Mouse (Mus musculus) heart, adult 2 months (tissue): ENCODE results near the gene Polr2c. TPM values are rescaled to one million over a fixed set of nuclear protein-coding genes. Genes with fewer than 3 reads are reported as not detected.

Experiments used
- DNase-seq, 2 experiments: peaks; one replicate each; pipeline ENCODE4 v3.0.0; 2021
- H3K27ac ChIP-seq: fragments of 200-600 bp; 2 replicates; pipeline ENCODE4 v1.8.1; 2022
- H3K27me3 ChIP-seq: fragments of 200-500 bp; 2 replicates; pipeline ENCODE4 v1.6.1; 2012; ENCODE audit warnings: mild to moderate bottlenecking, low read length, inconsistent platforms, mixed read lengths; ENCODE audit not compliant: control insufficient read depth, insufficient read depth
- H3K36me3 ChIP-seq: fragments of 200-500 bp; 2 replicates; pipeline ENCODE4 v1.6.1; 2012; ENCODE audit warnings: low read length, inconsistent platforms; ENCODE audit not compliant: control insufficient read depth, insufficient read depth
- H3K4me1 ChIP-seq: fragments of 200-500 bp; 2 replicates; pipeline ENCODE4 v1.6.1; 2011; ENCODE audit warnings: low read length; ENCODE audit not compliant: control insufficient read depth, insufficient read depth
- H3K4me3 ChIP-seq: fragments of 200-600 bp; 2 replicates; pipeline ENCODE4 v1.8.1; 2022
- H3K79me2 ChIP-seq: fragments of 200-500 bp; replicated peaks from 2 replicates; pipeline ENCODE4 v1.6.1; 2012; ENCODE audit warnings: mild to moderate bottlenecking, inconsistent platforms, low read length, moderate library complexity, mixed read lengths; ENCODE audit not compliant: control insufficient read depth, insufficient read depth
- H3K9ac ChIP-seq: fragments of 200-500 bp; 2 replicates; pipeline ENCODE4 v1.6.1; 2012; ENCODE audit warnings: low read depth, mild to moderate bottlenecking, control low read depth, inconsistent platforms, low read length, mixed read lengths
- CTCF ChIP-seq: fragments of 200-600 bp; IDR thresholded peaks from 2 replicates; pipeline ENCODE4 v1.8.1; 2022; ENCODE audit warnings: antibody characterized with exemption, mild to moderate bottlenecking, moderate library complexity
- EP300 ChIP-seq: fragments of 200-500 bp; IDR thresholded peaks from 2 replicates; pipeline ENCODE4 v1.6.1; 2011; ENCODE audit warnings: low read depth, low read length, control low read depth; ENCODE audit not compliant: insufficient read depth
- POLR2A ChIP-seq: fragments of 200-500 bp; IDR thresholded peaks from 2 replicates; pipeline ENCODE4 v1.6.1; 2011; ENCODE audit warnings: mild to moderate bottlenecking, low read depth, low read length, control low read depth; ENCODE audit not compliant: insufficient read depth
- WGBS: fragments of 180-500 bp; shearing (Covaris S2); methylation state at CpG from one replicate; pipeline ENCODE4 v1.1.7; 2018; 5-methylcytosine and 5-hydroxymethylcytosine counted together
- intact Hi-C: fragments of 180-260 bp; cut with DNase I; formaldehyde crosslinking; loops from one replicate; pipeline ENCODE4 v1.15.1; 2025
- polyA plus RNA-seq: library from polyadenylated mRNA; depleted of rRNA; stranded (reverse); fragments of >200 nt; gene quantifications from 2 replicates; pipeline ENCODE4 v1.2.3, GENCODE M21; 2012
- total RNA-seq, 2 experiments: library from RNA; stranded (reverse); gene quantifications; 2 replicates each; pipeline ENCODE4 v1.2.3; 2021

Gene Polr2c
- total and polyA plus RNA-seq, 3 experiments = 55.9 to 142 (median 69.5) TPM

DNA sequence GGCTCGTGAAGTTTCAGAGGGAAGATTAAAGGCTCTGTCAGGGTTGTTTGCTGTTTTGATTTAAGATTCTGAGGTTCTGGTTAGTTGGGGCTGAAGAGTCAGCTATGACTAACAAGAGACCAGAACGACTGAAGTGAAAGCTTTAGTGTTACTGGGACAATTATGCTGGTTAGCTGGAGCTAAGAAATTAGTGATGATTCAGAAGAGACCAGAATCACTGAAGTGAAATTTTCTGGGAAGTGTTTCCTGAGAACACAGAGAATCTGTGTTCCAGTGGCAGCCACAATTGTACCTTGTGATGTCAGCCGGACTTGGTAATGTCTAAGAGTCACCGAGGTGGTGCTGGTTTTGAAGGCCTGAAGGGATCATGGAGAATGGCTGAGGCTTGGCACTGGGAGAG, 23.5 kb downstream of the Polr2c start:
- peaks cover 4% of the 10 kb centered on the region for H3K4me1 ChIP-seq
- 75% methylated on average over 4 of the region's 4 CpGs for WGBS
- intact Hi-C loops = no loop called here
- H3K36me3 ChIP-seq = no peaks in the 10 kb centered on the region
- no peak for TF ChIP-seq CTCF
- no peak for TF ChIP-seq POLR2A
- no peak for TF ChIP-seq EP300
- no peaks in the 10 kb centered on the region for H3K79me2 ChIP-seq
- H3K27ac ChIP-seq = no peak overlapping the region
- H3K27me3 ChIP-seq = no peaks in the 10 kb centered on the region
- H3K4me3 ChIP-seq = no peak overlapping the region
- no peak overlapping the region for H3K9ac ChIP-seq
- no peak for DNase-seq

DNA sequence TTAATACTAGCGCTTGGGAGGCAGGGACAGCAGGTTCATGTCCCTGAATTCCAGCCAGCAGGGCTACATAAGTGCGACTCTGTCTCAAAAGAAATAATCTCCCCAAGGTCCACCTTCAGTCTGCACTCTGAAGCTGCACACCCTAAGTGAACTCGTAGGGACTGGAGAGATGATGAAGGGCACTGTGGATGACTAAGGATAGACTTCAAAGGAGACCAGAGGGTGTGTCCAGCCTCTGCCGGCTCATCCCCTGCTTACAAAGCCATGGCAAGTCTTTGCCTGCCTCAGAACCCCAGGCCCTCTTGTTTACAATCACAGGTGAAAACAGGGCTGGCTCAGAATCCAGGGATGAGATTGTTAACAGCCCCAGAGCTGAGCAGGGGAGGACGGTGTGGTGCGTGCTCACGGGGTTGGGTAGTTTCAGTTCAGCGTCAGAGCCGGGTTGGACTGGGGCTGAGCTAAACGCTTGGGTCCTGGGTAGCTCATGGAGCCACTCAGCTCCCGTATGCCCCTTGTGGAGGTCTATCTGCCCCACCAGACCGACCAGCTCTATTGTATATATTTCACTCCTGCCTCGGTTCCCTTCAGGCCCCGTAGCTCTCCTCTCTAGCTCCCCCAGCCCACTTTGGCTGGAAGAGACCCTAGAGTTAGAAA, 31.3 kb downstream of the Polr2c start:
- intact Hi-C loops = no loop called here
- no peak for TF ChIP-seq EP300
- no peak for DNase-seq
- no peak overlapping the region for H3K9ac ChIP-seq
- H3K27ac ChIP-seq = no peak overlapping the region
- H3K27me3 ChIP-seq = no peaks in the 10 kb centered on the region
- H3K4me1 ChIP-seq = no peaks in the 10 kb centered on the region
- no peaks in the 10 kb centered on the region for H3K36me3 ChIP-seq
- H3K4me3 ChIP-seq = no peak overlapping the region
- no peaks in the 10 kb centered on the region for H3K79me2 ChIP-seq
- 48% methylated on average over 14 of the region's 14 CpGs for WGBS

DNA sequence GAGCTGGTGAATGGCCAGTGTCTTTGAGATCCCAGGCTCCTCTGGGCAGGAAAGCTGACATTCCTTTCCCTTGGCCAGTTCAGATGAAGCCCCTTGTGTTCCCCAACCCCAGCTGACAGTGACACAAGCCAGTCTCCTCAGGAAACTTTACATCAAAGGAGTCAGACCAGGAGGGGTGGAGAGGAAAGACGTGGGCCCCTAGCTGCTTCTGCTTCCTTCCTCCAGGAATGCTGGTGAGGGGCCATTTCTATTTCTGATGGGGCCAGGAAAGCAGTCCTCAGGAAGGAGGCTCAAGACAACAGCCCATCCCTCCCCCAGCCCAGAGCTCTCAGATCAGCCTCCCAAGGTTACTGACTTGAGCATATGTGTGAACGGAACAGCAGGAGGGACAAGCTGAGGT, 35.7 kb downstream of the Polr2c start:
- intact Hi-C loops = no loop called here
- no peaks in the 10 kb centered on the region for H3K4me1 ChIP-seq
- no peak overlapping the region for H3K9ac ChIP-seq
- DNase-seq = no peak
- H3K27me3 ChIP-seq = no peaks in the 10 kb centered on the region
- 27% methylated on average over 2 of the region's 2 CpGs for WGBS
- no peak overlapping the region for H3K27ac ChIP-seq
- H3K79me2 ChIP-seq = no peaks in the 10 kb centered on the region
- no peak for TF ChIP-seq EP300
- no peak for TF ChIP-seq POLR2A
- no peak for TF ChIP-seq CTCF
- no peak overlapping the region for H3K4me3 ChIP-seq
- no peaks in the 10 kb centered on the region for H3K36me3 ChIP-seq

DNA sequence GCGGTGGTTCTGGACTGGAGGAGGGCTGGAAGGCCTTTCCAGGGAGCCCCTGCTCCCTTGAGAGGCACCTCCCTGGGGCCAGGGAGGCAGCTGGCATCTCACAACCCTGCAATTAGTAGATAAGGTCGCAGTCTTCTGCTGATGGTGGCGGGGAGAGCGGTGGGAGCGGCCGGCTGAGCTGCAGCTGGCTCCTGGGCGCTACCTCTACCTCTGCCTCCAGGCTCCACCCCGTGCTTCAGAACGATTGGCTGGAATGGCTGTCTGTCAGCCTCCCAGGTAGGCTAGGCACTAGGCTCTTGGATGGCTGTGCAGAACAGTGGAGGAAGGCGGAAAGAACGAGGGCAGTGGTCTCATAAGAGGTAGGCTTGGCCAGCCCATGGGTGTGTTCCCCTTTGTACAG, 42.0 kb downstream of the Polr2c start:
- H3K79me2 ChIP-seq = no peaks in the 10 kb centered on the region
- H3K27ac ChIP-seq = no peak overlapping the region
- TF ChIP-seq CTCF (no peak), EP300 (no peak), POLR2A (no peak)
- H3K4me3 ChIP-seq = no peak overlapping the region
- H3K27me3 ChIP-seq = no peaks in the 10 kb centered on the region
- WGBS = 51% methylated on average over 11 of the region's 11 CpGs
- no peaks in the 10 kb centered on the region; the same call in 1 of the 2 replicates for H3K36me3 ChIP-seq
- H3K9ac ChIP-seq = no peak overlapping the region
- H3K4me1 ChIP-seq = peaks cover 12% of the 10 kb centered on the region
- DNase-seq = no peak
- intact Hi-C loops = no loop called here

DNA sequence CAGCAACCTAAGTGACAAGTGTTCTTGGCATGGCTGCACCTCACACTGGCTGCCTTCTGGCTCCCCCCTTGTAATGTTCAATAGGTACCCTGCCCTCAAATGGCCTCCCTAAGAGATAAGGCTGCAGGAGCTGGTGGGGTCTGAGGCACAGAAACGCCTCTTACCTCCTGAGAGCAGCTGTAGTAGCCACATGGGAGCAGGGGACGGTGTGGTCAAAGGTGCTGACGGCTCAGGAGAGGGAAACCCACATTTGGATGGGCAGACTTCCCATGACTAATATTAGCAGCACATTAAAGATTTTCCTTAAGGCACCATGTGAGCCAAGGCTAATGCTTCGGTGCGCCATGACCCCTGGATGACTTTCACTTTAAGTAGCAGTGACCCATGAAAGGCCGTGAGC, 43.4 kb downstream of the Polr2c start:
- DNase-seq = peak; percentile 42 to 43
- TF ChIP-seq EP300 (no peak), POLR2A (no peak), CTCF (no peak)
- Histone ChIP-seq H3K4me1 (peaks cover 21% of the 10 kb centered on the region), H3K27ac (peak overlapping the region; percentile 73), H3K27me3 (no peaks in the 10 kb centered on the region), H3K79me2 (no peaks in the 10 kb centered on the region), H3K9ac (no peak overlapping the region), H3K36me3 (peaks cover 2% of the 10 kb centered on the region), H3K4me3 (no peak overlapping the region)
- intact Hi-C loops = no loop called here
- 7% methylated on average over 6 of the region's 6 CpGs for WGBS

DNA sequence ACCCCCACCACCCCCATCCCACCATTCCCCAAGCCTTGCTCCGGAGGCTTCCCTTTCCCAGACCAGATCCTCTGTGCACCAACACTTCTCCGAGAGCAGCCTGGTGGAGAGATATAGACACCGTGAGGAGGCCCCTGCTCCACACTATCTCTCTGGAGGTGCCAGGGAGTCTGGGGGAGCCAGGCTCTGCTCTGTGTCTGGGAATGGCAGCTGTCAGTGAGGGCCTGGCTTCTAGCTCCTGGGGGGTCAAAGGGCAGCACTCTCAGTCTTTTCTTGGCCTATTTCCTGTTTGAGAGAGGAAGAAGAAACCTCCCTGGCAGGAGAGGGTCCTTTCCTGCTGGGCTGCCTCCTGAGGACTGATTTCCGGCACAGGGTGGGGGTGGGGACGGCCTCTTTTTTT, 43.8 kb downstream of the Polr2c start:
- 0 out of 2 replicates have a peak, but pooled peaks have one; percentile 13 for TF ChIP-seq EP300
- TF ChIP-seq CTCF = no peak
- Histone ChIP-seq H3K79me2 (no peaks in the 10 kb centered on the region), H3K27ac (peak overlapping the region; percentile 73), H3K4me1 (peaks cover 22% of the 10 kb centered on the region), H3K27me3 (no peaks in the 10 kb centered on the region), H3K4me3 (no peak overlapping the region), H3K36me3 (peaks cover 2% of the 10 kb centered on the region), H3K9ac (no peak overlapping the region)
- DNase-seq = no peak
- WGBS = 14% methylated on average over 5 of the region's 5 CpGs
- intact Hi-C loops = no loop called here
